Mouse (Mus musculus) myocyte (in vitro differentiated cells): Measurements from ENCODE around the gene Nt5c1a.

Experiments
- CEBPB ChIP-seq: IDR thresholded peaks from 2 replicates; pipeline ENCODE4 v1.6.1; 2011; ENCODE audit warnings: mild to moderate bottlenecking, moderate library complexity; ENCODE audit not compliant: poor library complexity, insufficient read depth, severe bottlenecking
- MYOD1 ChIP-seq, 3 experiments: IDR thresholded peaks; one replicate each; pipeline ENCODE4 v1.6.1; 2011; ENCODE audit warnings: control low read depth in 2 of 3, low read depth in 2 of 3, mild to moderate bottlenecking in 2 of 3, moderate library complexity in 1 of 3; ENCODE audit not compliant: insufficient read length in 2 of 3, control insufficient read depth in 1 of 3
- POLR2A ChIP-seq: IDR thresholded peaks from one replicate; pipeline ENCODE4 v1.6.1; 2011; ENCODE audit warnings: low read depth, mild to moderate bottlenecking, control low read depth, moderate library complexity; ENCODE audit not compliant: insufficient read length
- POLR2AphosphoS2 ChIP-seq: IDR thresholded peaks from one replicate; pipeline ENCODE4 v1.6.1; 2011; ENCODE audit warnings: low read depth, control low read depth; ENCODE audit not compliant: insufficient read length
- TCF3 ChIP-seq: IDR thresholded peaks from one replicate; pipeline ENCODE4 v1.6.1; 2011; ENCODE audit warnings: low read depth, control low read depth; ENCODE audit not compliant: insufficient read length

DNA sequence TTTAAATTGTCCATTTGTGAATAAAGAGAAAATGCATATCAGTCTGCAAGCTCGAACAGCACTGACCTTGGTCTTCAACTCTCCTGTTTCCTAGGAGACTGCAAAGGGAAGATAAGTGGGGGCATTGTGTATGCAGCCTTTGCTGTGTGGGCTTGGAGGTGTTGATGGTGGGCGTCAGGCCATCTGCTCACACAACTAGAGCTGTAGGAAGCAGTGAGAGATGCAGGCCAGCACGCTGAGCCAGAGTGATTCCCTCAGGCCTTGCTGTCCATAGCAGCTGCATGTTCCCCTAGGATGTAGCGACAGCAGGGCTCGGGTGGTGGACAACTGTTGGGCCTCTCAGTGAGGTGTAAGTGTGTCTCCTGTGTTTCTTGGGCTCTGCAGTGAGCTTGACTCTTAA is 48.3 kb upstream of the Nt5c1a start:
- TF ChIP-seq POLR2A (no peak), POLR2AphosphoS2 (no peak), TCF3 (no peak), MYOD1 (IDR thresholded peaks at IDR 0.05; ENCODE audit: control insufficient read depth in 1 of 3, insufficient read length in 2 of 3, low read depth in 2 of 3) (no peak), CEBPB (no peak)
